Mouse (Mus musculus): ENCODE results near the gene Col6a2. TPM values are rescaled to one million over a fixed set of nuclear protein-coding genes. Genes with fewer than 3 reads are reported as not detected.

Gene Col6a2
- polyA plus RNA-seq, 1 experiment from 2014 or later: 17.0 TPM

DNA sequence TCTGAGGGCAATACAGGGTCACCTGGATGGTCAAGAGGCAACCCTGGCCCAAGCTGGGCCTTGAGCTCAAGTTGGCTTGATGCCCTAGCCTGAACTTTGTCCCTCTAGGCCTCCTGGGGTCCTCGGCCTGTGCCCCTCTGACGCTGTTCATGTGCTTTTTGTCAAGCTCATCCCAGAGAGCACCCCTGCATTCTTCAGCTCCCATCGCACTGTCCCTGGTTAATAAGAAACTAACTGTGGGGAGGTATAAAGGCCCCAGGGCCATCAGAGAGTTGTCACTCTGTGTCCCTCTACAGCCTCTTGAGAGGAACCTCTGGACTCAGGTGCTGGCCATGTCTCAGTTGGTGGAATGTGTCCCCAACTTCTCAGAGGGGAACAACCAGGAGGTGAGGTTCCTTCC is 48.1 kb downstream of the Col6a2 start, which contains the start of gene Ftcd:
TSS of gene Ftcd (plus strand) at position 275 of the 400 bp plus-strand sequence.
- Histone ChIP-seq H3K4me2 (no peak within 1 kb of the TSS), H3K9me3 (no peaks in the 10 kb centered on the region), H3K4me3 (no peak within 1 kb of the TSS), H3K27me3 (replicated peaks) (no peaks in the 10 kb centered on the region), H3K27ac (no peak within 1 kb of the TSS), H3K9ac (no peak within 1 kb of the TSS), H3K4me1 (no peaks in the 10 kb centered on the region), H3K36me3 (replicated peaks) (no peaks in the 10 kb centered on the region)
- 84% methylated on average over 3 of the region's 3 CpGs for WGBS
- ATAC-seq (replicated peaks): no peak

DNA sequence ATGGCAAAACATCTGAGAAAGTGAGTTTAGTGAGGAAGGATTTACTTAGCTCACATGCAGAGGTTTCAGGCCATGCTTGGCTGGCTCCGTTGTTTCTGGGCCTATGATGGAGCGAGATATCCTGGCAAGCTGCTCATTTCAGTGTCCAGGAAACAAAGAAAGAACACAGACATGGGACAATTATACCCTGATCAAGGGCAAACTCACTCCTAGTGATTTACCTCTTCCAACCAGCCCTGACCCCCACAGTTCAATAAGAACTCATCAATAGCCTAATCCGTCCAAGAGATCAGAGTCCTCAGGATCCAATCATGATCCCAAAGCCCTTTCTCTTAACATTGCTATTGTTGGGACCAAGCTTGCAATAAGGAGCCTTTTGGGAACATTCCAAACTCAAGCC is 51.3 kb downstream of the Col6a2 start:
- Histone ChIP-seq H3K4me1 (no peaks in the 10 kb centered on the region), H3K27ac (no peak overlapping the region), H3K9ac (no peak overlapping the region), H3K36me3 (replicated peaks) (no peaks in the 10 kb centered on the region), H3K9me3 (no peaks in the 10 kb centered on the region), H3K27me3 (replicated peaks) (no peaks in the 10 kb centered on the region), H3K4me3 (no peak overlapping the region), H3K4me2 (no peak overlapping the region)
- ATAC-seq (replicated peaks): no peak
- WGBS: 34% methylated on average over 3 of the region's 3 CpGs

DNA sequence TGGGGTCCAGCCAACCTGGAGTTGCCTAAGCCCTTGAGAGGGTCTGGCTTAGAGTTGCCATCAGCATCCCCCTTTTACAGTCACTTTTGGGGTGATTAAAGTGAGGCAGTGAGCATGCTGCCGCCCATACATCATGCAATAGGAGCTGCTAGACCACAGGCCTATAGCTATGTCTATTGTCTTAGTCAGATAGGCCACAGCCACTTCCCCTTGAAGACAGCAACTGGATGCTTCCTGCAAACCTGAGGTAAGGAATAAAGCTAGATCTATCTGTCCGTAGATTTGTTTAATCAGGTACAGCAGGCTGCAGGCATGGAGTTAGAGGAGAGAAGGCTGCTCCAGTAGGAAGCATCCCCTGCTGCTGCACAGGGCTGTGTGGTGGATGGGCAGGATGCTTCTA is 52.4 kb downstream of the Col6a2 start:
- WGBS: 76% methylated on average over 2 of the region's 2 CpGs
- Histone ChIP-seq H3K27ac (no peak overlapping the region), H3K36me3 (replicated peaks) (no peaks in the 10 kb centered on the region), H3K9me3 (no peaks in the 10 kb centered on the region), H3K4me1 (no peaks in the 10 kb centered on the region), H3K27me3 (replicated peaks) (no peaks in the 10 kb centered on the region), H3K9ac (no peak overlapping the region), H3K4me2 (no peak overlapping the region), H3K4me3 (no peak overlapping the region)
- no peak for ATAC-seq (replicated peaks)

DNA sequence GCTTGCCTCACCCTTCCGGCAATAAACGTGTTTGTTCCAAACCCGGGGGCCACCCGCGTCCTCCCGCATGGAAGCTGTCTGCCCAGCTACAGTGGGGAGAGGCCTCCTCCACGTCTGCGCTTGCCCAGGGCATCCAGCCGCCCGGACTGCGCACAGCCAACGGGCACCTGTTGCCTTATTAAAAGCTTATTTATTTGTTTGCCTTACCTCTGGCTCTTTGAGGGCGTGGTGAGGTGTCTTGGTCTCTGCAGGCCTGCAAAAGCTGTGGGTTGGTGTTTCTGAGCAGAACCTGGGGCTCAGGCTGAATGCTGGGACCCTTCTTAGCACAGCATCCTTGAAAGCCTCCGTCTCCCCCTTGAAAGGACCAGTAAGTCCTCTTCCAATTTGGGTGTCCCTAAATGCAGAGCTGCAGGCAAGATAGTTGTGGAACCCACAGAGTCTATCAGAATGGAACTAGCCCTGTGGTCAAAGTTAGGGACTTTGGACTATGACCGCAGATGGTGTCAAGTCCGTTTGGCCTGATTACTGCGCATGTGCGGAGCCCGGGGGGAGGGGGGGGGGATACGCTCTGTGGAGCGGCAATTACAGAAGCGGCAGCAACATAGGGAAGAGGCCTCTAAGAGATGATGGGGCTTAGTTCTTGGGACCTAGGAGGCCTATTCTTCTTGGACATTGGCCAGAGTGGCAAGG is 53.3 kb downstream of the Col6a2 start:
- Histone ChIP-seq H3K9ac (no peak overlapping the region), H3K27ac (no peak overlapping the region), H3K27me3 (replicated peaks) (no peaks in the 10 kb centered on the region), H3K9me3 (no peaks in the 10 kb centered on the region), H3K4me1 (no peaks in the 10 kb centered on the region), H3K4me3 (no peak overlapping the region), H3K36me3 (replicated peaks) (no peaks in the 10 kb centered on the region), H3K4me2 (no peak overlapping the region)
- 92% methylated on average over 22 of the region's 22 CpGs for WGBS
- ATAC-seq (replicated peaks): no peak

DNA sequence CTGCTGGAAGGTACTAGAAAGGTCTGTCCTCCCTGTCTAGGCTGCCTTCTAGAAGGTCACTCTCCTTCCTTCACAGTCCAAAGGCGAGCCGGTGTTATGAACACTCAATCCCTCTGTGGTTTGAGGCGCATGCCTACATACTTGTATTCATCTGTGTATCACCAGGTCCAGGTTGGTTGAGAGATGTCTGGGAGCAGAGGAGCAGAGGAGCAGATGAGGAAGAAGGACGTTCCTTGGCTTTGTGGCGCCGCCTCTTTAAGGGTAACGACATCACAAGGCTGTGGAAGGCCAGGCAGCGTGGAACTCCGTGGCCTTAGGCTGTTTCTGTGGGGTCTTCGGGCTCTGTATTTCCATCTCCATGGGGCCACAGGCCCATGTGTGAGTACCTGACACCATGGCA is 61.5 kb downstream of the Col6a2 start, which contains the start of gene Spatc1l:
TSS of gene Spatc1l (plus strand) at position 301 of the 400 bp plus-strand sequence.
- Histone ChIP-seq H3K9ac (no peak within 1 kb of the TSS), H3K4me3 (no peak within 1 kb of the TSS), H3K9me3 (no peaks in the 10 kb centered on the region), H3K36me3 (replicated peaks) (no peaks in the 10 kb centered on the region), H3K27me3 (replicated peaks) (no peaks in the 10 kb centered on the region), H3K27ac (no peak within 1 kb of the TSS), H3K4me1 (no peaks in the 10 kb centered on the region), H3K4me2 (no peak within 1 kb of the TSS)
- ATAC-seq (replicated peaks): no peak
- WGBS: 94% methylated on average over 10 of the region's 10 CpGs

DNA sequence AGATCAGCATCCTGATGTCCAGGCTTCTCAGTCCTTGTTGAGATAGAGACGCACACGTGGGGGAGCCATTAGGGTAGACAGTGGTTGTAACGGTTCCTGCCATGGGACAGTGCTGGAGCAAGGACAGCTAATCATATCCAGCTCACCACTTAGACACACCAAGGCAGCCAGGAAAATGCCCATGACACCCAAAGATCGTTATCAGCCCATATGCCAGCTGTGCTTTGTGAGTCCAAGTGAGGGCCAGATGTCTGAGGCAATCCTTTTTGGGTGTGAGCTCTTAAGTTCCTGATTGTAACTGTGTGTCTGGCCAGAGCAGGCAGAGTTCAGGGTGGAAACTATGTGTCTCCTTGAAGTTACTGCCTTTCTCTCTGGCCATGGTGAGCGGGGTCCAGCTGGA is 69.4 kb downstream of the Col6a2 start:
- Histone ChIP-seq H3K9ac (no peak overlapping the region), H3K36me3 (replicated peaks) (peaks cover 46% of the 10 kb centered on the region), H3K27ac (no peak overlapping the region), H3K4me2 (no peak overlapping the region), H3K4me1 (no peaks in the 10 kb centered on the region), H3K27me3 (replicated peaks) (no peaks in the 10 kb centered on the region), H3K9me3 (no peaks in the 10 kb centered on the region), H3K4me3 (no peak overlapping the region)
- 92% methylated on average over 5 of the region's 5 CpGs for WGBS
- ATAC-seq (replicated peaks): no peak

DNA sequence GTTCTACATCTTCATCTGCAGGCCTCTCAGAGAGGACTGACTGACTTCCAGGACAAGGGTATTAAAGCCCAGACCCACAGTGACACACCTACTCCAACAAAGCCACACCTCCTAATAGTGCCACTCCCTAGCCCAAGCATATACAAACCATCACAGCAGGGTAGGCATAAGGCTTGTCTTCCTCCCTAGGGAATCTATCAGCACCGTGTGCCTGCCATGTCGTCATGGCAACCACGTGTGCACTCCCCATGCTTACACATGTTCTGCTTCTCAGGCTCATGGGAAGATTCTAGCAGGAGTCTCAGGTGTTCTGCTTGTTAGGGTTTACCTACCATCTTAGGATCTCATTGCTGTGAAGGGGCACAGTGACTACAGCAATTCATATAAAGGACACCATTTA is 71.9 kb downstream of the Col6a2 start:
- H3K9me3 ChIP-seq: no peaks in the 10 kb centered on the region
- no peak overlapping the region for H3K4me3 ChIP-seq
- WGBS: 69% methylated on average over 3 of the region's 3 CpGs
- H3K36me3 ChIP-seq (replicated peaks): peaks cover 69% of the 10 kb centered on the region
- no peaks in the 10 kb centered on the region for H3K27me3 ChIP-seq (replicated peaks)
- H3K27ac ChIP-seq: no peak overlapping the region
- no peak overlapping the region for H3K4me2 ChIP-seq
- no peak for ATAC-seq (replicated peaks)
- H3K4me1 ChIP-seq: no peaks in the 10 kb centered on the region
- no peak overlapping the region for H3K9ac ChIP-seq

- ATAC-seq (replicated peaks): no peak
- H3K4me1 ChIP-seq: no peaks in the 10 kb centered on the region
- H3K27me3 ChIP-seq (replicated peaks): no peaks in the 10 kb centered on the region
- no peak overlapping the region for H3K27ac ChIP-seq
- no peak overlapping the region for H3K4me3 ChIP-seq
- peaks cover 76% of the 10 kb centered on the region for H3K36me3 ChIP-seq (replicated peaks)
- 92% methylated on average over 5 of the region's 5 CpGs for WGBS
- H3K9me3 ChIP-seq: no peaks in the 10 kb centered on the region
- H3K9ac ChIP-seq: no peak overlapping the region
- no peak overlapping the region for H3K4me2 ChIP-seq
Observed at GRCm38 (mm10) chr10:76550458-76550857, 73.0 kb downstream of the Col6a2 start.

DNA sequence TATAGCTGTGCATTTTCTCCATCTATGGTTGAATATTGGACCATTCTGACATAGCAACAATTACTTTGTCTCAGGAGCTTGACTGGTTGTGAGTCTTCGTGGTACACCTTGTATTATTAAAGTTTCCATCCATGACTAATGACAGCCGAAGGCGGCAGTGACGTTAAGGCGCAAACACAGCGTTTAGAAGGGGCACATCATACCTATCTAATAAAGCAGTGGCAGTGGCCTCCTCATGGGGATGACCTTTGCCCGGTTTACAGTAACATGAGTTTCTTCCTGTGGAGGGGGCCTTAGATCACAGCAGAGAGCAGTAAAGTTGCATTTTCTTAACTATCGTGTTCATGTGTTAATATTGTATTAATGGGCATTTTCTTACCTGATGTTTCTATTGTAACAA is 75.2 kb downstream of the Col6a2 start:
- H3K4me3 ChIP-seq: no peak overlapping the region
- H3K36me3 ChIP-seq (replicated peaks): peaks cover 85% of the 10 kb centered on the region
- ATAC-seq (replicated peaks): no peak
- H3K4me2 ChIP-seq: no peak overlapping the region
- H3K9ac ChIP-seq: no peak overlapping the region
- no peaks in the 10 kb centered on the region for H3K4me1 ChIP-seq
- no peak overlapping the region for H3K27ac ChIP-seq
- H3K9me3 ChIP-seq: no peaks in the 10 kb centered on the region
- no peaks in the 10 kb centered on the region for H3K27me3 ChIP-seq (replicated peaks)
- 95% methylated on average over 8 of the region's 8 CpGs for WGBS

DNA sequence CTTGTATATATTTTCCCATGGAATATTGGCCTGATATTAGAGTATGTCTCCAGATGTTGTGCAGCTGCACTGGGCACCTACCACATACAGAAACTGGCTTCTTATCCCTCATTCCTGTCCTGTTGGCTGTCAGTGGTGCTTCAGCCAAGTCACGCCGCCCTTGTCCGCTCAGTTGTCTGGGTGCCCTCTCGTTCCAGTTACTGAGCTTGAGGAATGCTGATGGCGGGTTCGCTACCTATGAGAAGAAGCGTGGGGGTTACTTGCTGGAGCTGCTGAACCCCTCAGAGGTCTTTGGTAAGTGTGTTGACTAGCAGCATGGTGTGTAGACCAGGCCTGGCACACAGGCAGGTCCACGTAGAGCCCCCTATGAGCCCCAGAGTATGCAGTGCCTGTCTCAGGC is 76.9 kb downstream of the Col6a2 start:
- Histone ChIP-seq H3K4me2 (no peak overlapping the region), H3K36me3 (replicated peaks) (peaks cover 89% of the 10 kb centered on the region), H3K4me1 (no peaks in the 10 kb centered on the region), H3K27ac (no peak overlapping the region), H3K9ac (no peak overlapping the region), H3K9me3 (no peaks in the 10 kb centered on the region), H3K27me3 (replicated peaks) (no peaks in the 10 kb centered on the region), H3K4me3 (no peak overlapping the region)
- 92% methylated on average over 8 of the region's 8 CpGs for WGBS
- ATAC-seq (replicated peaks): no peak

Other genes starting within 250 kb of the Col6a2 start
- not detected in 2 replicates for gene AC141477.1, start 183.2 kb downstream of the Col6a2 start, polyA plus RNA-seq (2015; fragmentation: Nextera tagmentation; extraction: Ambion mirVana)
- gene Pcnt, start 180.8 kb downstream of the Col6a2 start, polyA plus RNA-seq (2015; fragmentation: Nextera tagmentation; extraction: Ambion mirVana): 8.0 and 8.8 TPM in 2 replicates
- not detected in 2 replicates for gene 2610028H24Rik, start 174.5 kb downstream of the Col6a2 start, polyA plus RNA-seq (2015; fragmentation: Nextera tagmentation; extraction: Ambion mirVana)
- gene Mcm3ap, start 154.7 kb downstream of the Col6a2 start, polyA plus RNA-seq (2015; fragmentation: Nextera tagmentation; extraction: Ambion mirVana): 58.9 and 71.7 TPM in 2 replicates
- gene Ybey, start 154.5 kb downstream of the Col6a2 start, polyA plus RNA-seq (2015; fragmentation: Nextera tagmentation; extraction: Ambion mirVana): 7.3 TPM in 2 replicates
- 43.5 and 44.5 TPM in 2 replicates for gene Lss, start 92.0 kb downstream of the Col6a2 start, polyA plus RNA-seq (2015; fragmentation: Nextera tagmentation; extraction: Ambion mirVana)
- not detected in 2 replicates for gene Spatc1l, start 61.4 kb downstream of the Col6a2 start, polyA plus RNA-seq (2015; fragmentation: Nextera tagmentation; extraction: Ambion mirVana)
- gene Ftcd, start 48.0 kb downstream of the Col6a2 start, polyA plus RNA-seq (2015; fragmentation: Nextera tagmentation; extraction: Ambion mirVana): 0.08 TPM in 1 of 2 replicates, not detected in the other
- 20.0 and 22.1 TPM in 2 replicates for gene Col6a1, start 102.5 kb upstream of the Col6a2 start, polyA plus RNA-seq (2015; fragmentation: Nextera tagmentation; extraction: Ambion mirVana)